Mouse (Mus musculus) lung, embryonic 16.5 days (tissue): ENCODE measurements around the gene Rbm18. TPM values are rescaled to one million over a fixed set of nuclear protein-coding genes. Genes with fewer than 3 reads are reported as not detected.
A peak's percentile ranks its signal among the peaks of the same experiment; 100 is the strongest.
"Not testable (repeated sequence)": the region's sequence is repeated elsewhere in the genome, so short reads cannot be mapped to it uniquely, and the experiment has no call there.

ENCODE experiments used
- ATAC-seq: fragments of 200-750 bp; cut with Nextera tagmentation; 2 replicates; pipeline ENCODE4 v1.8.0; 2017; ENCODE audit warnings: low read depth, mild to moderate bottlenecking, moderate library complexity
- H3K27ac ChIP-seq: fragments of 300-500 bp; sonication (generic); 2 replicates; pipeline ENCODE4 v1.5.1; 2014; ENCODE audit warnings: mild to moderate bottlenecking, control low read depth, low read length
- H3K27me3 ChIP-seq: fragments of 300-500 bp; sonication (generic); 2 replicates; pipeline ENCODE4 v1.6.1; 2014; ENCODE audit warnings: low read depth, low read length, mixed read lengths; ENCODE audit not compliant: control insufficient read depth, insufficient read depth
- H3K36me3 ChIP-seq: fragments of 300-500 bp; sonication (generic); 2 replicates; pipeline ENCODE4 v1.6.1; 2014; ENCODE audit warnings: low read length; ENCODE audit not compliant: control insufficient read depth, insufficient read depth
- H3K4me1 ChIP-seq: fragments of 300-500 bp; sonication (generic); replicated peaks from 2 replicates; pipeline ENCODE4 v1.6.1; 2014; ENCODE audit warnings: low read length, mixed read lengths; ENCODE audit not compliant: control insufficient read depth, insufficient read depth
- H3K4me2 ChIP-seq: fragments of 300-500 bp; sonication (generic); 2 replicates; pipeline ENCODE4 v1.6.1; 2014; ENCODE audit warnings: low read depth, low read length, control low read depth
- H3K4me3 ChIP-seq: fragments of 300-500 bp; sonication (generic); 2 replicates; pipeline ENCODE4 v1.5.1; 2014; ENCODE audit warnings: mild to moderate bottlenecking, low read length, control low read depth
- H3K9ac ChIP-seq: fragments of 300-500 bp; sonication (generic); 2 replicates; pipeline ENCODE4 v1.6.1; 2014; ENCODE audit warnings: low read length, control low read depth
- H3K9me3 ChIP-seq: fragments of 300-500 bp; sonication (generic); 2 replicates; pipeline ENCODE4 v1.6.1; 2016; ENCODE audit warnings: low read length; ENCODE audit not compliant: control insufficient read depth
- WGBS: fragments of 180-500 bp; shearing (Covaris S2); extraction: QIAGEN DNeasy Blood & Tissue Kit; methylation state at CpG from one replicate; pipeline ENCODE4 v1.1.7; 2014; 5-methylcytosine and 5-hydroxymethylcytosine counted together
- polyA plus RNA-seq: library from polyadenylated mRNA; unstranded; fragments of >200 nt; fragmentation: Nextera tagmentation; extraction: Ambion mirVana; gene quantifications from 2 replicates; pipeline ENCODE4 v1.2.1, GENCODE M21; 2015

Rbm18 gene
- 73.5 and 75.4 TPM in 2 replicates for polyA plus RNA-seq

- peak within 1 kb of the TSS; percentile 96 for H3K27ac ChIP-seq
- peak; percentile 98 for ATAC-seq
- H3K27me3 ChIP-seq: no peaks in the 10 kb centered on the region
- H3K4me1 ChIP-seq: peaks cover 19% of the 10 kb centered on the region
- under 1% methylated on average over 50 of the region's 50 CpGs for WGBS
- H3K4me2 ChIP-seq: peak within 1 kb of the TSS; percentile 78
- H3K4me3 ChIP-seq: peak within 1 kb of the TSS; percentile 88
- H3K36me3 ChIP-seq: peaks cover 21% of the 10 kb centered on the region
- H3K9me3 ChIP-seq: no peaks in the 10 kb centered on the region
- H3K9ac ChIP-seq: peak within 1 kb of the TSS; percentile 87
Observed at GRCm38 (mm10) chr2:36136300-36136941, at the start of gene Rbm18, which contains the start of gene Mrrf. TSS of gene Rbm18 (minus strand) at chr2:36136773. TSS of gene Mrrf (plus strand) at chr2:36136389.

GRCm38 (mm10) chr2:36184876-36185275, 48.3 kb upstream of the Rbm18 start:
- WGBS: 52% methylated on average over 6 of the region's 6 CpGs
- no peak overlapping the region for H3K4me3 ChIP-seq
- no peaks in the 10 kb centered on the region for H3K9me3 ChIP-seq
- H3K4me1 ChIP-seq: peaks cover 18% of the 10 kb centered on the region; the same call in 1 of the 2 replicates
- H3K27ac ChIP-seq: peak overlapping the region; percentile 86
- H3K4me2 ChIP-seq: no peak overlapping the region
- H3K27me3 ChIP-seq: no peaks in the 10 kb centered on the region
- no peak overlapping the region for H3K9ac ChIP-seq
- no peaks in the 10 kb centered on the region for H3K36me3 ChIP-seq
- peak; percentile 92 for ATAC-seq

- H3K9me3 ChIP-seq: no peaks in the 10 kb centered on the region
- no peaks in the 10 kb centered on the region for H3K27me3 ChIP-seq
- H3K4me2 ChIP-seq: no peak overlapping the region
- H3K4me1 ChIP-seq: peaks cover 18% of the 10 kb centered on the region; the same call in 1 of the 2 replicates
- peak overlapping the region; percentile 86; the same call in 1 of the 2 replicates for H3K27ac ChIP-seq
- WGBS: 79% methylated on average over 2 of the region's 2 CpGs
- H3K9ac ChIP-seq: no peak overlapping the region
- H3K36me3 ChIP-seq: no peaks in the 10 kb centered on the region
- no peak for ATAC-seq
- H3K4me3 ChIP-seq: no peak overlapping the region
Observed at GRCm38 (mm10) chr2:36184192-36184591, 47.6 kb upstream of the Rbm18 start.

- Histone ChIP-seq H3K27me3 (no peaks in the 10 kb centered on the region), H3K27ac (peak overlapping the region; percentile 57), H3K4me3 (no peak overlapping the region), H3K4me1 (peaks cover 18% of the 10 kb centered on the region; the same call in 1 of the 2 replicates), H3K9ac (no peak overlapping the region), H3K36me3 (no peaks in the 10 kb centered on the region), H3K4me2 (no peak overlapping the region), H3K9me3 (no peaks in the 10 kb centered on the region)
- WGBS: 45% methylated on average over 2 of the region's 2 CpGs
- ATAC-seq: peak; percentile 46; the same call in 1 of the 2 replicates
Observed at GRCm38 (mm10) chr2:36183278-36183677, 46.7 kb upstream of the Rbm18 start.

- 86% methylated on average over 4 of the region's 4 CpGs for WGBS
- not testable (repeated sequence) for H3K9ac ChIP-seq, H3K27me3 ChIP-seq, H3K4me3 ChIP-seq, H3K4me2 ChIP-seq, H3K36me3 ChIP-seq, H3K9me3 ChIP-seq, H3K27ac ChIP-seq, ATAC-seq
- peaks cover 18% of the 10 kb centered on the region; the same call in 1 of the 2 replicates for H3K4me1 ChIP-seq
Observed at GRCm38 (mm10) chr2:36181587-36182368, 45.2 kb upstream of the Rbm18 start.

GRCm38 (mm10) chr2:36179487-36179886, 42.9 kb upstream of the Rbm18 start:
- WGBS: 53% methylated on average over 3 of the region's 3 CpGs
- H3K4me1 ChIP-seq: peaks cover 14% of the 10 kb centered on the region; the same call in 1 of the 2 replicates
- ATAC-seq: no peak
- H3K27ac ChIP-seq: no peak overlapping the region
- no peak overlapping the region for H3K9ac ChIP-seq
- H3K27me3 ChIP-seq: no peaks in the 10 kb centered on the region
- 0 out of 2 replicates have a peak, but pooled peaks cover 4% of the 10 kb centered on the region for H3K36me3 ChIP-seq
- H3K4me3 ChIP-seq: no peak overlapping the region
- no peak overlapping the region for H3K4me2 ChIP-seq
- no peaks in the 10 kb centered on the region for H3K9me3 ChIP-seq

- 60% methylated on average over 3 of the region's 3 CpGs for WGBS
- H3K9ac ChIP-seq: no peak overlapping the region
- H3K36me3 ChIP-seq: 0 out of 2 replicates have a peak, but pooled peaks cover 4% of the 10 kb centered on the region
- no peak overlapping the region for H3K4me3 ChIP-seq
- H3K4me1 ChIP-seq: peaks cover 11% of the 10 kb centered on the region
- H3K27ac ChIP-seq: peak overlapping the region; percentile 75
- ATAC-seq: peak; percentile 74
- no peaks in the 10 kb centered on the region for H3K9me3 ChIP-seq
- no peak overlapping the region for H3K4me2 ChIP-seq
- no peaks in the 10 kb centered on the region for H3K27me3 ChIP-seq
Observed at GRCm38 (mm10) chr2:36172574-36172973, 36.0 kb upstream of the Rbm18 start.

GRCm38 (mm10) chr2:36172136-36172535, 35.6 kb upstream of the Rbm18 start:
- Histone ChIP-seq H3K4me1 (peaks cover 11% of the 10 kb centered on the region), H3K9ac (no peak overlapping the region), H3K9me3 (no peaks in the 10 kb centered on the region), H3K4me3 (no peak overlapping the region), H3K4me2 (no peak overlapping the region), H3K27ac (peak overlapping the region; percentile 75), H3K36me3 (no peaks in the 10 kb centered on the region), H3K27me3 (no peaks in the 10 kb centered on the region)
- WGBS: 48% methylated on average over 4 of the region's 4 CpGs
- peak; percentile 91 for ATAC-seq

GRCm38 (mm10) chr2:36169176-36169575, 32.6 kb upstream of the Rbm18 start:
- 52% methylated on average over 4 of the region's 4 CpGs for WGBS
- Histone ChIP-seq H3K4me1 (peaks cover 11% of the 10 kb centered on the region), H3K9me3 (no peaks in the 10 kb centered on the region), H3K9ac (no peak overlapping the region), H3K4me2 (no peak overlapping the region), H3K27me3 (no peaks in the 10 kb centered on the region), H3K27ac (no peak overlapping the region), H3K4me3 (no peak overlapping the region), H3K36me3 (no peaks in the 10 kb centered on the region)
- ATAC-seq: no peak
